Mouse (Mus musculus) frontal cortex, postnatal 14 days (tissue): ENCODE measurements around the gene Gm21900.
"Not testable (repeated sequence)": the region's sequence is repeated elsewhere in the genome, so short reads cannot be mapped to it uniquely, and the experiment has no call there.

Experiments used
- DNase-seq, 2 experiments: peaks; one replicate each; pipeline ENCODE4 v3.0.0; 2022; ENCODE audit warnings: low spot score in 2 of 2

Gm21900 gene

GRCm38 (mm10) chrY:10616061-10616460 is at the start of gene Gm21900:
TSS of gene Gm21900 (plus strand) at chrY:10616361.
- not testable (repeated sequence) for DNase-seq

GRCm38 (mm10) chrY:10643516-10643915 is 27.4 kb downstream of the Gm21900 start:
- DNase-seq, result peak in 1 of 2 experiments; percentile 2
